Mouse (Mus musculus) inflammation-experienced regulatory T-cells (primary cell): Measurements from ENCODE around the gene Kcne4. TPM values are rescaled to one million over a fixed set of nuclear protein-coding genes. Genes with fewer than 3 reads are reported as not detected.

Source experiments
- polyA plus RNA-seq, 2 experiments: library from polyadenylated mRNA; unstranded; fragments of 100-300 nt; shearing (Covaris generic); gene quantifications; one replicate each; pipeline ENCODE4 v1.2.1; 2017

The Kcne4 gene
- polyA plus RNA-seq, result under 1 TPM in 1 of 2 experiments, not detected in 1; 0.13 TPM

GRCm38 (mm10) chr1:78816639-78817038, at the start of gene Kcne4:
TSS of gene Kcne4 (plus strand) at chr1:78816758.

Other genes with a start within 250 kb of the Kcne4 start
- gene Acsl3, start 158.9 kb upstream of the Kcne4 start, polyA plus RNA-seq, result 10 to 100 TPM in 1 of 2 experiments, 1 to 10 TPM in 1; 7.9 to 12.2 TPM
- gene Utp14b, start 158.7 kb upstream of the Kcne4 start, polyA plus RNA-seq, result 1 to 10 TPM; 1.3 to 2.3 TPM